Mouse (Mus musculus) cerebellum, adult 2 months (tissue): ENCODE measurements around the gene Sorbs2.

Source experiments
- CTCF ChIP-seq: fragments of 200-500 bp; IDR thresholded peaks from 2 replicates; pipeline ENCODE4 v1.5.1; 2011; ENCODE audit warnings: low read depth, mild to moderate bottlenecking, control low read depth, low read length, moderate library complexity, borderline replicate concordance; ENCODE audit not compliant: insufficient read depth
- POLR2A ChIP-seq: fragments of 200-500 bp; IDR thresholded peaks from 2 replicates; pipeline ENCODE4 v1.6.1; 2011; ENCODE audit warnings: low read length, control low read depth, borderline replicate concordance; ENCODE audit not compliant: insufficient read depth

DNA sequence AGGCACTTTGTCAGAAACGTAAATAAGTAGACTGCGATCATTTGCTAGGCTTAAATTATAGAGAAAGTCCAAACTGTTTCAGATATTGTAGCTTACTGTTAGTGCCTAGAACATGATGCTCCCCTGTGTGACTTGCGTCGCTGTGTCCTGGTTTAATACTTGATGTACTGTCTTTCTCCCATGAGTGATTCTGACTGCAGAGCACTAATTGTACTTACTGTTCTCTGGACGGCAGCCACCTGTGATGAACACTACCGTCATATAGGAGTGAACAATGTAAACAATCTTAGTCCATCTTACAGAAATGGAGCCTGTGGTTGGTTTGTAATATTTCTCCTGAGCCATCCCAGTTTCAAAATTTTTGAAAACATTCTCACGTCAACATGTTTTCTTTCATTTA is 248.4 kb downstream of the Sorbs2 start:
- no peak for TF ChIP-seq CTCF
- no peak for TF ChIP-seq POLR2A
